16 mouse cellular contexts compared by ENCODE assay signal in genomic region chr2:174130468-174131097, GRCm38 (mm10).
"Had no signal": no experiment of that assay in that cellular context is flagged by ENCODE, and none has a peak within 500 bp of the region (broad histone marks: within the 10 kb centered on the region; RNA-seq: fewer than 3 reads in every experiment).

No protein-coding gene starts in this region.

- H3K4me2 ChIP-seq: liver, embryonic 13.5 days; liver, embryonic 15.5 days; midbrain, embryonic 11.5 days; midbrain, embryonic 13.5 days; midbrain, embryonic 15.5 days; neural tube, embryonic 12.5 days; stomach, embryonic 15.5 days had no signal

- H3K4me3 ChIP-seq: liver, embryonic 13.5 days; liver, embryonic 15.5 days; megakaryocyte, embryonic 14.5 days; midbrain, embryonic 13.5 days; midbrain, embryonic 15.5 days; neural tube, embryonic 12.5 days; stomach, embryonic 15.5 days had no signal

- H3K36me3 ChIP-seq: liver, embryonic 13.5 days; liver, embryonic 15.5 days; midbrain, embryonic 13.5 days; midbrain, embryonic 15.5 days; neural tube, embryonic 12.5 days; stomach, embryonic 15.5 days had no signal

- H3K27me3 ChIP-seq: liver, embryonic 13.5 days; liver, embryonic 15.5 days; midbrain, embryonic 13.5 days; midbrain, embryonic 15.5 days; neural tube, embryonic 12.5 days; stomach, embryonic 15.5 days had no signal

- H3K27ac ChIP-seq: liver, embryonic 13.5 days; liver, embryonic 15.5 days; macrophage; midbrain, embryonic 13.5 days; midbrain, embryonic 15.5 days; neural tube, embryonic 12.5 days; stomach, embryonic 15.5 days; stomach, postnatal 0 days had no signal

- ATAC-seq: liver, postnatal 0 days; midbrain, embryonic 13.5 days; midbrain, embryonic 15.5 days had no signal

- H3K9me3 ChIP-seq: liver, embryonic 13.5 days; liver, embryonic 15.5 days; midbrain, embryonic 13.5 days; midbrain, embryonic 15.5 days; neural tube, embryonic 12.5 days; stomach, embryonic 15.5 days had no signal

- H3K9ac ChIP-seq: liver, embryonic 13.5 days; liver, embryonic 15.5 days; liver, postnatal 0 days; midbrain, embryonic 13.5 days; midbrain, embryonic 15.5 days; neural tube, embryonic 12.5 days; stomach, embryonic 15.5 days had no signal

- DNase-seq: liver, embryonic 13.5 days; liver, postnatal 0 days; lung, postnatal 10 days; right cerebral cortex, postnatal 14 days; thymus, adult 2 months; thymus, postnatal 25 days; thymus, postnatal 4 days had no signal
